Mouse (Mus musculus) forebrain, embryonic 13.5 days (tissue): ENCODE measurements around the gene Ldlr. TPM values are rescaled to one million over a fixed set of nuclear protein-coding genes. Genes with fewer than 3 reads are reported as not detected.

Experiments used
- ATAC-seq: fragments of 200-750 bp; cut with Nextera tagmentation; 2 replicates; pipeline ENCODE4 v1.8.0; 2017
- H3K27ac ChIP-seq: fragments of 300-500 bp; sonication (generic); 2 replicates; pipeline ENCODE4 v1.5.1; 2015; ENCODE audit warnings: inconsistent platforms, mild to moderate bottlenecking, moderate library complexity
- H3K27me3 ChIP-seq: fragments of 300-500 bp; sonication (generic); 2 replicates; pipeline ENCODE4 v1.6.1; 2015; ENCODE audit warnings: mild to moderate bottlenecking, inconsistent platforms
- H3K36me3 ChIP-seq: fragments of 300-500 bp; sonication (generic); 2 replicates; pipeline ENCODE4 v1.6.1; 2015; ENCODE audit warnings: mild to moderate bottlenecking, inconsistent platforms; ENCODE audit not compliant: poor library complexity, severe bottlenecking
- H3K4me1 ChIP-seq: fragments of 300-500 bp; sonication (generic); 2 replicates; pipeline ENCODE4 v1.6.1; 2015; ENCODE audit warnings: inconsistent platforms
- H3K4me2 ChIP-seq: fragments of 300-500 bp; sonication (generic); 2 replicates; pipeline ENCODE4 v1.6.1; 2015; ENCODE audit warnings: inconsistent platforms, mild to moderate bottlenecking, moderate library complexity
- H3K4me3 ChIP-seq: fragments of 300-500 bp; sonication (generic); 2 replicates; pipeline ENCODE4 v1.5.1; 2015; ENCODE audit warnings: mild to moderate bottlenecking, inconsistent platforms
- H3K9ac ChIP-seq: fragments of 300-500 bp; sonication (generic); 2 replicates; pipeline ENCODE4 v1.6.1; 2015; ENCODE audit warnings: mild to moderate bottlenecking, inconsistent platforms
- H3K9me3 ChIP-seq: fragments of 300-500 bp; sonication (generic); replicated peaks from 2 replicates; pipeline ENCODE4 v1.6.1; 2016; ENCODE audit warnings: inconsistent platforms
- WGBS: fragments of 180-500 bp; shearing (Covaris S2); methylation state at CpG from one replicate; pipeline ENCODE4 v1.1.7; 2015; 5-methylcytosine and 5-hydroxymethylcytosine counted together
- polyA plus RNA-seq: library from polyadenylated mRNA; unstranded; fragments of >200 nt; fragmentation: Nextera tagmentation; extraction: Ambion mirVana; gene quantifications from 2 replicates; pipeline ENCODE4 v1.2.1, GENCODE M21; 2015

Gene Ldlr
- polyA plus RNA-seq, 1 experiment from 2014 or later = 21.2 TPM

GRCm38 (mm10) chr9:21797921-21798344 is 74.7 kb downstream of the Ldlr start:
- Histone ChIP-seq H3K9ac (peak overlapping the region; percentile 70), H3K27me3 (no peaks in the 10 kb centered on the region), H3K4me1 (peaks cover 18% of the 10 kb centered on the region), H3K9me3 (no peaks in the 10 kb centered on the region), H3K4me3 (peak overlapping the region; percentile 61), H3K27ac (peak overlapping the region; percentile 27; the same call in 1 of the 2 replicates), H3K4me2 (peak overlapping the region; percentile 82), H3K36me3 (peaks cover 16% of the 10 kb centered on the region)
- under 1% methylated on average over 26 of the region's 26 CpGs for WGBS
- ATAC-seq = peak; percentile 36

- under 1% methylated on average over 50 of the region's 52 CpGs for WGBS
Observed at GRCm38 (mm10) chr9:21798345-21799009, 75.2 kb downstream of the Ldlr start, which contains the start of gene Kank2. Kank2 (minus strand) TSS chr9:21798744.

GRCm38 (mm10) chr9:21799010-21799350 is 75.7 kb downstream of the Ldlr start:
- Histone ChIP-seq H3K9ac (no peak overlapping the region), H3K9me3 (no peaks in the 10 kb centered on the region), H3K27ac (no peak overlapping the region), H3K4me1 (peaks cover 16% of the 10 kb centered on the region), H3K36me3 (0 out of 2 replicates have a peak, but pooled peaks cover 10% of the 10 kb centered on the region), H3K4me2 (peak overlapping the region; percentile 82), H3K4me3 (peak overlapping the region; percentile 61), H3K27me3 (no peaks in the 10 kb centered on the region)
- WGBS = 56% methylated on average over 3 of the region's 3 CpGs
- ATAC-seq = no peak

More at GRCm38 (mm10) chr9:21798345-21799009, 75.2 kb downstream of the Ldlr start, which contains the start of gene Kank2:
- Histone ChIP-seq H3K4me1 (peaks cover 16% of the 10 kb centered on the region), H3K27me3 (no peaks in the 10 kb centered on the region), H3K36me3 (peaks cover 15% of the 10 kb centered on the region), H3K27ac (peak within 1 kb of the TSS; percentile 27; the same call in 1 of the 2 replicates), H3K9ac (peak within 1 kb of the TSS; percentile 70), H3K4me3 (peak within 1 kb of the TSS; percentile 61), H3K9me3 (no peaks in the 10 kb centered on the region), H3K4me2 (peak within 1 kb of the TSS; percentile 82)
- peak; percentile 84 for ATAC-seq

Other genes with a start within 250 kb of the Ldlr start
- 59.2 and 69.3 TPM in 2 replicates for gene Tmed1, start 213.2 kb upstream of the Ldlr start, polyA plus RNA-seq
- gene AB124611, start 197.3 kb upstream of the Ldlr start, polyA plus RNA-seq = 5.3 and 5.4 TPM in 2 replicates
- gene Carm1, start 176.6 kb upstream of the Ldlr start, polyA plus RNA-seq = 28.5 and 29.9 TPM in 2 replicates
- 44.3 and 46.7 TPM in 2 replicates for gene Timm29, start 130.8 kb upstream of the Ldlr start, polyA plus RNA-seq
- gene Yipf2, start 130.7 kb upstream of the Ldlr start, polyA plus RNA-seq = 20.6 and 23.0 TPM in 2 replicates
- gene Smarca4, start 107.3 kb upstream of the Ldlr start, polyA plus RNA-seq = 159 and 174 TPM in 2 replicates
- gene Spc24, start 36.8 kb downstream of the Ldlr start, polyA plus RNA-seq = 95.6 and 95.7 TPM in 2 replicates
- 2.6 and 3.1 TPM in 2 replicates for gene Kank2, start 75.3 kb downstream of the Ldlr start, polyA plus RNA-seq
- 0.21 TPM in 1 of 2 replicates, not detected in the other for gene Angptl8, start 112.0 kb downstream of the Ldlr start, polyA plus RNA-seq
- 12.5 and 13.9 TPM in 2 replicates for gene Dock6, start 129.2 kb downstream of the Ldlr start, polyA plus RNA-seq
- 18.3 and 21.0 TPM in 2 replicates for gene Rab3d, start 194.7 kb downstream of the Ldlr start, polyA plus RNA-seq
- 5.0 and 6.6 TPM in 2 replicates for gene Ccdc159, start 204.0 kb downstream of the Ldlr start, polyA plus RNA-seq
- gene Tmem205, start 204.1 kb downstream of the Ldlr start, polyA plus RNA-seq = 42.2 and 42.3 TPM in 2 replicates
- 37.8 and 44.1 TPM in 2 replicates for gene Plppr2, start 213.6 kb downstream of the Ldlr start, polyA plus RNA-seq
- 8.6 and 12.1 TPM in 2 replicates for gene Swsap1, start 232.3 kb downstream of the Ldlr start, polyA plus RNA-seq
- 0.99 and 1.9 TPM in 2 replicates for gene Epor, start 240.0 kb downstream of the Ldlr start, polyA plus RNA-seq